Mouse (Mus musculus): Measurements from ENCODE around the gene Skor1. TPM values are rescaled to one million over a fixed set of nuclear protein-coding genes. Genes with fewer than 3 reads are reported as not detected.
A peak's percentile ranks its signal among the peaks of the same experiment; 100 is the strongest.

The Skor1 gene
- total and polyA plus RNA-seq, 2 experiments from 2014 or later: not detected

GRCm38 (mm10) chr9:63192809-63193208 is 44.0 kb upstream of the Skor1 start:
- ATAC-seq (ENCODE audit: insufficient read depth, low read depth): no peak
- Histone ChIP-seq H3K27ac (ENCODE audit: low read depth) (no peak overlapping the region), H3K4me1 (ENCODE audit: control insufficient read depth, insufficient read depth) (peaks cover 24% of the 10 kb centered on the region)

GRCm38 (mm10) chr9:63187310-63187709 is 38.5 kb upstream of the Skor1 start:
- Histone ChIP-seq H3K9me3 (replicated peaks; ENCODE audit: control insufficient read depth, low read length) (no peaks in the 10 kb centered on the region), H3K27me3 (ENCODE audit: control insufficient read depth, insufficient read depth, low read length) (no peaks in the 10 kb centered on the region), H3K27ac (ENCODE audit: low read depth) (no peak overlapping the region), H3K4me2 (ENCODE audit: low read depth, low read length) (no peak overlapping the region), H3K4me1 (ENCODE audit: control insufficient read depth, insufficient read depth) (no peaks in the 10 kb centered on the region), H3K36me3 (replicated peaks; ENCODE audit: control insufficient read depth, insufficient read depth, low read length) (peaks cover 14% of the 10 kb centered on the region), H3K4me3 (ENCODE audit: low read depth, low read length) (no peak overlapping the region), H3K9ac (replicated peaks; ENCODE audit: low read depth, low read length) (no peak overlapping the region)
- 41% methylated on average over 7 of the region's 7 CpGs for WGBS
- TF ChIP-seq EP300 (IDR thresholded peaks at IDR 0.05; ENCODE audit: low read depth) (no peak), CTCF (IDR thresholded peaks at IDR 0.05; ENCODE audit: low read depth) (no peak)
- no peak for DNase-seq (ENCODE audit: low spot score)
- ATAC-seq (ENCODE audit: insufficient read depth, low read depth): no peak

More at GRCm38 (mm10) chr9:63192809-63193208, 44.0 kb upstream of the Skor1 start:
- WGBS: 88% methylated on average over 4 of the region's 4 CpGs
- Histone ChIP-seq H3K4me2 (ENCODE audit: low read depth, low read length) (no peak overlapping the region), H3K9me3 (replicated peaks; ENCODE audit: control insufficient read depth, low read length) (no peaks in the 10 kb centered on the region), H3K27me3 (ENCODE audit: control insufficient read depth, insufficient read depth, low read length) (no peaks in the 10 kb centered on the region), H3K9ac (replicated peaks; ENCODE audit: low read depth, low read length) (no peak overlapping the region), H3K4me3 (ENCODE audit: low read depth, low read length) (no peak overlapping the region), H3K36me3 (replicated peaks; ENCODE audit: control insufficient read depth, insufficient read depth, low read length) (peaks cover 17% of the 10 kb centered on the region; the same call in 1 of the 2 replicates)
- TF ChIP-seq CTCF (IDR thresholded peaks at IDR 0.05; ENCODE audit: low read depth) (no peak), EP300 (IDR thresholded peaks at IDR 0.05; ENCODE audit: low read depth) (no peak)
- no peak for DNase-seq (ENCODE audit: low spot score)

- ATAC-seq (ENCODE audit: insufficient read depth, low read depth): no peak
- Histone ChIP-seq H3K27ac (ENCODE audit: low read depth) (no peak overlapping the region), H3K27me3 (ENCODE audit: control insufficient read depth, insufficient read depth, low read length) (no peaks in the 10 kb centered on the region), H3K36me3 (replicated peaks; ENCODE audit: control insufficient read depth, insufficient read depth, low read length) (peaks cover 14% of the 10 kb centered on the region), H3K9ac (replicated peaks; ENCODE audit: low read depth, low read length) (no peak overlapping the region), H3K4me2 (ENCODE audit: low read depth, low read length) (no peak overlapping the region), H3K4me1 (ENCODE audit: control insufficient read depth, insufficient read depth) (no peaks in the 10 kb centered on the region), H3K9me3 (replicated peaks; ENCODE audit: control insufficient read depth, low read length) (no peaks in the 10 kb centered on the region), H3K4me3 (ENCODE audit: low read depth, low read length) (no peak overlapping the region)
- TF ChIP-seq CTCF (IDR thresholded peaks at IDR 0.05; ENCODE audit: low read depth) (no peak), EP300 (IDR thresholded peaks at IDR 0.05; ENCODE audit: low read depth) (no peak)
- 66% methylated on average over 7 of the region's 7 CpGs for WGBS
- no peak for DNase-seq (ENCODE audit: low spot score)
Observed at GRCm38 (mm10) chr9:63185249-63185648, 36.5 kb upstream of the Skor1 start.

- no peak overlapping the region for H3K27ac ChIP-seq (ENCODE audit: low read depth)
- TF ChIP-seq EP300 (IDR thresholded peaks at IDR 0.05; ENCODE audit: low read depth): no peak
- no peak for TF ChIP-seq CTCF (IDR thresholded peaks at IDR 0.05; ENCODE audit: low read depth)
- peaks cover 9% of the 10 kb centered on the region for H3K36me3 ChIP-seq (replicated peaks; ENCODE audit: control insufficient read depth, insufficient read depth, low read length)
- H3K4me3 ChIP-seq (ENCODE audit: low read depth, low read length): no peak overlapping the region
- H3K27me3 ChIP-seq (ENCODE audit: control insufficient read depth, insufficient read depth, low read length): no peaks in the 10 kb centered on the region
- ATAC-seq (ENCODE audit: insufficient read depth, low read depth) (no peak), DNase-seq (ENCODE audit: low spot score) (no peak)
- H3K9ac ChIP-seq (replicated peaks; ENCODE audit: low read depth, low read length): no peak overlapping the region
- H3K4me2 ChIP-seq (ENCODE audit: low read depth, low read length): no peak overlapping the region
- H3K9me3 ChIP-seq (replicated peaks; ENCODE audit: control insufficient read depth, low read length): no peaks in the 10 kb centered on the region
- WGBS: 85% methylated on average over 7 of the region's 7 CpGs
- H3K4me1 ChIP-seq (ENCODE audit: control insufficient read depth, insufficient read depth): no peaks in the 10 kb centered on the region
Observed at GRCm38 (mm10) chr9:63183864-63184263, 35.1 kb upstream of the Skor1 start.

GRCm38 (mm10) chr9:63182306-63182960 is 33.7 kb upstream of the Skor1 start:
- no peak for TF ChIP-seq EP300 (IDR thresholded peaks at IDR 0.05; ENCODE audit: low read depth)
- TF ChIP-seq CTCF (IDR thresholded peaks at IDR 0.05; ENCODE audit: low read depth): 0 out of 2 replicates have a peak, but pooled peaks have one; percentile 3
- DNase-seq (ENCODE audit: low spot score) (no peak), ATAC-seq (ENCODE audit: insufficient read depth, low read depth) (no peak)
- 37% methylated on average over 14 of the region's 14 CpGs for WGBS
- Histone ChIP-seq H3K9ac (replicated peaks; ENCODE audit: low read depth, low read length) (no peak overlapping the region), H3K36me3 (replicated peaks; ENCODE audit: control insufficient read depth, insufficient read depth, low read length) (peaks cover 6% of the 10 kb centered on the region), H3K27me3 (ENCODE audit: control insufficient read depth, insufficient read depth, low read length) (no peaks in the 10 kb centered on the region), H3K4me2 (ENCODE audit: low read depth, low read length) (no peak overlapping the region), H3K4me3 (ENCODE audit: low read depth, low read length) (no peak overlapping the region), H3K9me3 (replicated peaks; ENCODE audit: control insufficient read depth, low read length) (no peaks in the 10 kb centered on the region), H3K4me1 (ENCODE audit: control insufficient read depth, insufficient read depth) (no peaks in the 10 kb centered on the region), H3K27ac (ENCODE audit: low read depth) (no peak overlapping the region)
